Mouse (Mus musculus): ENCODE data around the gene Aar2.
"Not testable (repeated sequence)": the region's sequence is repeated elsewhere in the genome, so short reads cannot be mapped to it uniquely, and the experiment has no call there.

Aar2 gene

DNA sequence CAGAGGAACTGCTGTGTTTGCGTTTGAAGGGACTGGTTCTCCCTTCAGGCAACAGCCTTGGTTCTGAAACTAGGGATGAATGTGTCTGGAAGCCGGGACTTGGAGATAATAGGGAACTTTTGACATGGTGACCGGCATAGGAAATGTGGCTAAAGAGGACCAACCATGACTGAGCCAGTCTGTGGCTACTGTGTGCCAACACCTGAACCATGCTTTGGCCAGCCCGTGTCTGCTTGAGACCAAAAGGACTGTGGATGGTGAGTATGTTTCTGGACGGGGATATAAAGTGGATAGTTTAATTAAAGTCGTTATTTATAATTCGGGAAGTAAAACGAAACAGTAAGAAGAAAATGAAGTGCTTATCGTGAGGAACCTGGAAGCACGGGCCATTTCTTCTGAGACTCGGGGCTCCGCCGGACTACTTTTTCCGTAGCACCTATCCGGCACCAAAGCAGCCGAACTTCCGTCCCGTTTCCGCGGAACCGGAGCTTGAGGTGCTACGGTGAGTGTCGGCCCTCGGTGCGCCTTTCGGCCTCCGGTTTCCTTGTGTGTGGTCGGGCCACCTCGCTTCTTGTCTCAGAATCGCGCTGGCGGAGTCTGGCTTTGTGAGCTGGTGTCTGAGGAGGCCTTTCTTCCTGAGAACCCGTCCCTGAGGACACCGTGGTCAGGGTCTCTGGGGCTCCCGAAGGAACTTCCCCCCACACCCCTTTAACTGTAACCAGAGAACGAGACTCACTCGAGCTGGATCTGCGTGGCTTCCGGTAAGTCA lies at the start of gene Aar2:
Aar2 (plus strand) TSS at position 462 of the 769 bp plus-strand sequence.
- peak; percentile 50 to 77 for DNase-seq (ENCODE audit: low spot score in 2 of 2)

DNA sequence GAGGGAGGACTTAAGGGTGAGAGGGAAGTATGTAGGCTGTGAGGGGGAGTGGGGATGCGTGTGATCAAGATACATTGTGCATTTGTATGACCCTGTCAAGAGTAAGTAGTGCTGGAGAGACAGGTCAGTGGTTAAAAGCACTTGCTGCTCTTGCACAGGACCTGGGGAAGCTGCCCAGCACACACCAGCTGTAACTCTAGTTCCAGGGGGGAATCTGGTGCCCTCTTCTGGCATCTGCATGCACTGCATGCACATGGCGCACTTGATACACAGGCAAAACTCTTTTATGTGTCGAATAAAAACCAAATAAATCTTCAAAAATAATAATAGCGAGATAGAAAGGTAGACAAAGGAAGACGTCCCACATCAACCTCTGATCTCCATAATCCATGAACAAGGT lies 49.5 kb upstream of the Aar2 start:
- peak in 1 of 2 experiments; percentile 56 for DNase-seq (ENCODE audit: low spot score in 2 of 2)

DNA sequence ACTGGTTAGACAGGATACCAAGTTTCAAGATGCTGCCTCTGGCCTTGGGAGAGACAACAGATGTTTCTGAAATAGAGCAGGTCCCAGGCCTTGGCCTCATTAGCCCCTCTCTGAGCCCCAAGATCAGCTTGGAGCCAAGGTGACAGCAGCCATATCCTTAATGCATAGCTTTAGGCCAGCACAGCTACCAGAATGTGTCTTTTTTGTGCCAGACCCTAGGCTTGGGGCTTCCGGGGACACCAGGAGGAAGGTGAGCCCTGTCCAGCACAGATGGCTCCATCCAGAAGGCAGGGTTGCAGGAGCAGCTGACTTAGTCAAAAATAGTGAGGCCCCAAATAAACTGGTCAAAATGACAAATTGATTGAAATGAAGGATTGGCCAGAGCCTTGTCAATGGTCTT lies 46.4 kb upstream of the Aar2 start:
- no peak for DNase-seq (ENCODE audit: low spot score in 2 of 2)

DNA sequence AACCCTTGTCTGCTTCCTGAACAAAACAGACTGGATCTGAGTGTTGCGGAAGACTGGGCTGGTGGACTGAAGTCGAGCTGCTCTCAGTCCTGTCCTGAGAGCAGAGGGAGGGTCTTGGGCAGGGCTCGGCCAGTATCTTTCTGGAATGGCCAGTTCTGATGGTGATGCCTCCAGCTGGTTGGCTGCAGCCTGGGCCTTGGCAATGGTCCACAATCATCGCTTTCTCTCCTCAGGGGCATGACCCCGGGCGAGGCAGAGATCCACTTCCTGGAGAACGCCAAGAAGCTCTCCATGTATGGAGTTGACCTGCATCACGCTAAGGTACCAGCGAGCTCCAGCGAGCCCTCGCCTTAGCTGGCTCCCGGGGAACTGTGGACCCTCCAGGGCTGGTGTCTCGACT lies 41.9 kb upstream of the Aar2 start:
- no peak for DNase-seq (ENCODE audit: low spot score in 2 of 2)

DNA sequence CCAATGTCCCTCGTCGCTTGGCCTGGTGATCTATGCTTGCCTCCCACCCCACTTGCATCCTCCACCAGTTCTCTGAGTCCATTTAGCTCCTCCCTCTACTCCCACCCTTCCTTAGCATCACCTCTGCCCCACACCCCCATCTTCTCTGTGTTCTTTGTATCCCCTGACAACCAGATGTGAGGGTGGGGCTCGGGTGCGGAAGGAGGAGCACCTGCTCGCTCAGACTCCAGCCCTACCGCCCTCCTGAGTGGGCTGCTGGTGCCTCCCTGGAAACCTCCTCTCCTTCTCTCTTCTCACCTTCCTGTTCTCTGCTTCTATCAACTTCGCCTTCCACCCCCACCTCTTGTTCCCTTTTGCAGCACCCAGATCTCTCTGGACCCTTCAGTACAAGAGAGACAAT lies 35.4 kb upstream of the Aar2 start:
- no peak for DNase-seq (ENCODE audit: low spot score in 2 of 2)

DNA sequence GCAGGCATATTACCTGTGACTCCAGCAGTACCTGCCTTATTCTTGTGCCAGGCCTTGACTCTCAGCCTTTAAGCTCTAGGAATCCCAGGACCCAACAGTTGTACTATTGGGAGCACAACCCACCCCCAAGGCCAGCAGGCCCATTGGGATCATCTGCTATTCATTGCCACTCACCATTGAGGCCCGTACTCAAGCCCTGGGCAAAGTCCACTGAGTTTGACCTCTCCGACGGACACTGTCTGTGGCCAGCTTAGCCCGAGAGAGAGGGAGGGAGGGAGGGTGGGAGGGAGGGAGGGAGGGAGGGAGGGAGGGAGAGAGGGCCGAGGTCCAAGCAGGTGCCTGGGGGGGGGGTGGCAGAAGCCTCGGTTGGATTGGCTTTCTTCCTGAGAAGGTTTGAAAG lies 34.8 kb upstream of the Aar2 start:
- DNase-seq (ENCODE audit: low spot score in 2 of 2): no peak

DNA sequence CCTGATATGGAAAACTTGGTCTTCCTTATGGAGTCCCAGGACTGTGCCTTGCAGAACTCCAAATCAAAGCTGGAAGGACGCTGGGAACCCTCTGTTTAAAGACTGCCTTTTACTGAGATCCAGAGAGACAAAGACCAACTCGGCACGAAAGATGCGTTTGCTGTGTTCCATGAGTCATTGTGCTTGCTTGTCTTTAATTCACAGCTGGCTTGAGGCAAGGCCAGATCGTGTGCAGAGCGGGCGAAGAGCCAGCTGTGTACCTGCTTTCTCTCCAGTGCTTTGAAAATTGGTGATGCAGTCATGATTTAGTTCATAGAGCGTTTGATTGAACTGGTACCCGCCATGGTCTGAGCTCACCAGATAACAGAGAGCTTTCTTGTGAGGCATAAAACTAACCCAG lies 32.3 kb upstream of the Aar2 start:
- no peak for DNase-seq (ENCODE audit: low spot score in 2 of 2)

DNA sequence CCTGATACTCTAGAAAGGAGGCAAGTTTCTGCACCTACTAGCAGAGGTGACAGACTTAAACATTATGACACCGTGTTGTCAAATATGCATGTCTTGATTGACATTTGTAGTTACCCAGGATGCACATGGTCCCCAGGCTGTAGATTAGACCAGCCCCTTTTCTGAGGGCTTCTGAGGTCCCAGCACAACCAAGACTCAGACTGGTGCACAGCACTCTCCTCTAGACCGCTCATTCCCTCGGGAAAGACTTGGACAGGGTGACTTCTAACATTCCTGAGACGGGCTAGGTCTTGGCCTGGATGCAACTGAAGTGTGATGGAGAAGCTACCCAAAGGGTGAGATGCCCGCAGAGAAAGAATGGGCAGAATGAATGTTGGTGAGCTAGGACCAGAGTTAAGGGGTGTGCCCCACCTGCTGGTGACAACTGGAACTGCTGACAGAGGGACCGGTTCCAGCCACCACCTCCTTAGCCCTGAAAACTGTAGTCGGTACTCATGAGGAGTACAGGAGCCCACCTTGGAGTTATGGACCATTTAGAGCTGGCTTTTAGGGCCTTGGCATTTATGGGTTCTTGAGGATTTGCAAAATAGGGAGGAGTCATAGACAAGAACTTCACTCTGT lies 31.7 kb upstream of the Aar2 start:
- peak; percentile 57 to 75 for DNase-seq (ENCODE audit: low spot score in 2 of 2)

DNA sequence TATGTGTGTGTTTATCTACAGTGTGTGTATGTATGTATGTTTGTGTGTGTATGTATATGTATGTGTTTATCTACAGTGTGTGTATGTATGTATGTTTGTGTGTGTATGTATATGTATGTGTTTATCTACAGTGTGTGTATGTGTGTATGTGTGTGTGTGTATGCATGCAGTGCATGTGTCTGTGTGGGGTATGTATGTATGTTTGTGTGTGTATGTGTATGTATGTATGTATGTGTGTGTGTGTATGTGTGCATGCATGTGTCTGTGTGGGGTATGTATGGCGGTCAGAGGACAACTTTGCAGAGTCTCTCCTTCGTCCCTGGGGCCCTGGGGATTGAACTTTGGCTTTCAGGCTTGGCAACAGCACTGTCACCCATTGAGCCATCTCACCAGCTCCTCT lies 30.7 kb upstream of the Aar2 start:
- not testable (repeated sequence) for DNase-seq (ENCODE audit: low spot score in 2 of 2)

DNA sequence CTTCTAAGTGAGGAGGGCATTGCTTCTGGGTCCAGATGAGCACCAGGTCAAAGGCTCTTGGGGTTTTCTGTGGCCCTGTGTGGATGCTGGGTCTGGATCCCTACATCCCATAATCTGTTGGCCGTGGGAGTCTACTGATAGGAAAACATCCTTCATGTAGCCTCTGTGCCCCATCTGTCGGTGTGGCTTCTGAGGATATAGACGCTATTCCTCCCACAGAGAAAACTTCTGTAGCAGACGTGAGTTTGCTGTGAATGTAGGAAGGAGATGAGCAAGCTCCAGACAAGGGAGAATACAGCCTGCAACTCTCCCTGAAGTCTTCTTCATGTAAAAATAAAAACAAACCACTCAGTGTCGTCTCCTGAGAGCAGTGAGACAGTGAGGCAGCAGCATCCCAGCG lies 29.1 kb upstream of the Aar2 start:
- no peak for DNase-seq (ENCODE audit: low spot score in 2 of 2)

DNA sequence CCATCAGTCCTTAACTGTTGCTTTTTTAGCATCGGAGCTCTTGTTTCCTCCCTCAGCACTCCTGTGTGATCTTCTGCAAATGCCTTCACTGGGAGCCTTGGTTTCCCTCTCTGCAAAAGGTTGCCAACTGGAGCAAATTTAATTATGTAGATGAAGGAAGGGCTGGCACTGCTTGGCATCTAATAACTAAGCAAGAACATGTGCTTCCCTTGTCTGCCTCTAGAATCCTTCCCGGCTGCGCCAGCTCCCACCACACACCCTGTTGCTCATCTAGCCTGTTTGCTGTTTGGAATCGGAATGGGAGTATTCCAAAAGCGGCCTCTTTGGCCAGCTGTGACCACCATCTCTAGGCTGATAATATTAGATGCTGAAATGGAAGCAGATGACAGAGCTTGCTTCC lies 27.8 kb upstream of the Aar2 start:
- no peak for DNase-seq (ENCODE audit: low spot score in 2 of 2)

DNA sequence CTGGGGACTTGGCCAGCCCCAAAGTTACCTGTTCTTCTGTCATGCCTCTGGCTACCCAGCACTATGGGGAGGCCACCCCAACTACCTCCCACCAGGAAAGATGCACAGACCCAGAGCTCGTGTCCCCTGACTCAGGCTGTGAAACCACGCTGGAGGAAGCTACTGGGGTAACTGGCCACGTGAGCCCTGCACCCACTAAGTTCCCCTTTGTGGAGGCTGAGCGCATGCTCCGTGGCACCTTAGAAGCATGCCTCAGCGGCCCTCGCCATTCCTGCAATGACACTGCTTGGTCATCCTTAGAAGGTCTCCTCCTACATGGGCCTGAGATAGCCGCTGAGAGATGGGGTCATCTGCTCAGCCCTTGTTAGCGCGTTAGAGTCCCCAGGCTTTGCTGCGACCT lies 24.4 kb upstream of the Aar2 start:
- no peak for DNase-seq (ENCODE audit: low spot score in 2 of 2)

DNA sequence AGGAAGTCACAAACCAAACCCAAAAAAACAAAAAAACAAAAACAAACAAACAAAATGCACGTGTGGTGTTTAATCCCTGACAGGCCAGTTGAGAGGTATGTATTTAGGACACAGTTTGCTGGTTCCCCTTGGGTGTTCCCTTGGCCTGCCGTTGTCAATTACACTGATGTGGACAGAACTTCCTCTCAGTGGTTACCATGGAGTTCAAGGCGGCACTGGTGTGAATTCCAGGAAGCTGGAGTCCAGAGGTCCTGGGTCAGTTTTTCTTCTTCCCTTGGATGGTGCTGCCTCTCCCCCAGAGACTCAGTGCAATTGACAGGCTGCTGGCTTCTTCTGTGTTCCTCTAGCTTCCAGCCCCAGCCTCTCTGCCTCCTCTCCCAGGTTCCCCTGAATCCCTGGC lies 23.3 kb upstream of the Aar2 start:
- DNase-seq (ENCODE audit: low spot score in 2 of 2): no peak

DNA sequence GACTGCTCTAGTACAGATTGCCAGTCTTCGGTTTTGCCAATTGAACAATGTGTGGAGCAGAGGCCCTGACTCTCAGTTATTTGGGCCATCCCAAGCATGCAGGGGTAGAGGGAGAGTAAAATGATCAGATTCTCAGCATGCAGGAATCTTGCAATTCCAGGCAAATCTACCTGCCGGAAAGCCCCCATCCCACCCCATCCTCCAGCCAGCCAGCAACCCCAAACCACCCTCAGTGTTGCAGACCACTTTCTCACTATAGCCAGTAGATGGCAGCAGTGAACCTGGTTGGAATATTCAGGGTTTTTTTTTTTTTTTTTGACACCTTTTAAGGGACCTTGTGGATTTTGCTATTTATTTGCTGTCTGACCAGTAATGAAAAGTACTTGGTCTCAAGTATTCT lies 17.7 kb upstream of the Aar2 start:
- no peak for DNase-seq (ENCODE audit: low spot score in 2 of 2)

DNA sequence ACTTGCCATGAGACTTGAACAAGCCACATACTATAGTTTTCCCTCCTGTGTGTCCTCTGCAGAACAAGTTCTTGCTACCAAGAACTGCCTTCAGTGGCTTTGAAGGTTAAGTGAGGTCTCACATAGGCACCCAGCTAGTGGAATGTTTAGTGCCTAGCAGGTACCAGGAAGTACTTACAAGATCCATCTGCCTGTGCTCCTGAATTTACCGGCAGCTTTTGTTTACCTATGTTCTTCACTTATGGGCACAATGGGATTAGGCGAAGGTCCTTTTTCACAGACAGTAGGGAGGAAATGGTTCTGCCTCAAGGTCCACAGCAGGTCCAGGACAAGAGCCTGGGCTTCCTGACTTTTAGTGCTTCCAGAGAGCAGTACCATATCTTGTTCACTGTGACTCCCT lies 14.2 kb upstream of the Aar2 start:
- DNase-seq (ENCODE audit: low spot score in 2 of 2): no peak

DNA sequence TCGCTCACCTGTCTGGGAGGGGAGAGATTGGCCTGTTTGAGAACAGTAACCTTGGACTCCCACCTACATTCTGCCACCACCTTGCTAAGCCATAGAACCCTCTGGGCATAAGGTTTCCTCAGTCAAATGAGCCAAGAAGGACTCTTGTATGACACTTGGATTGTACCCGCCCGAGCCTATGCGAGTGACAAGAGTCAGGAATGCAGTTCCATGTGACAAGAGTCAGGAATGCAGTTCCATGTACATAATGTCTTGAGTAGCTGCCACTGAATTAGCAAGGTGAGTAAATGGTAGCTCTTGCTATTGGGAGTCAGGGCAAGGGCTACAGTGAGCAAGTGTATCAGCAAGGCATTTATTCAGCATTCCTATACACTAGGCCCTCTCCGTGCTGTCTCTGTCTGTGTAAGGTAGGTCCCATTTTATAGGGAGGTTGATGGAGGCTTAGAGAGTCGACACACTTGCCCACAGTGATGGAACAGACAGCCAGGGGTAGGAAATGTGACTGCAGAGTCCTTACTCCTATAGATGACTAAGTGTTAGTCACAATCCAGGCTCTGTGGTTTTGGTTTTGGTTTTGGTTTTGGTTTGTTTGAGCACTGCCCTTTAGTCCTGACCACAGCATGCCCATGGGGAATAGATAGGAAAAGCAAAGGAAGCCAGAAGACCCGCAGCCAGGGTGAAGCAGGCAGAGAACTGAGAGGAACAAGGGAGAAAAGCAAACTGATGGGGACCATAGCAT lies 8.4 kb upstream of the Aar2 start:
- DNase-seq (ENCODE audit: low spot score in 2 of 2): no peak

DNA sequence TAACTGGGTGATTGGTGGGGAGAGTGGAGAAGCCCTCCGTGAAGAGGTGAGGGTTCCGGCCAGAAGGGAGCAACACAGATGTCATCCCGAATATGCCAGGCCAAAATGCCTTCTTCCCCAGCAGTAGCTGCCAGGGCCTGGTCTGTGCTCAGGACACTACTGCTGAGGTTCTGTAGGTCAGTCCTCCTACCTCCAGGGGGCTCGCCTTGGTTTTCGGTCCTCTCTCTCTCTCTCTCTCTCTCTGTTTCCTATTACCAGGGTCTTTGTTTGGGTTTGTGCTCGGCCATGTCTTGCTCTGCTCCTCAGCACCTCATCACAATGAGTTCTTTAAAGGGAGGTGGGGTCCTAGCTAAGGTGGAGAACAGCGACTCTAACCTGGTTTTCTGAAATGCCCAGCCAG lies 6.4 kb upstream of the Aar2 start:
- DNase-seq (ENCODE audit: low spot score in 2 of 2): no peak

DNA sequence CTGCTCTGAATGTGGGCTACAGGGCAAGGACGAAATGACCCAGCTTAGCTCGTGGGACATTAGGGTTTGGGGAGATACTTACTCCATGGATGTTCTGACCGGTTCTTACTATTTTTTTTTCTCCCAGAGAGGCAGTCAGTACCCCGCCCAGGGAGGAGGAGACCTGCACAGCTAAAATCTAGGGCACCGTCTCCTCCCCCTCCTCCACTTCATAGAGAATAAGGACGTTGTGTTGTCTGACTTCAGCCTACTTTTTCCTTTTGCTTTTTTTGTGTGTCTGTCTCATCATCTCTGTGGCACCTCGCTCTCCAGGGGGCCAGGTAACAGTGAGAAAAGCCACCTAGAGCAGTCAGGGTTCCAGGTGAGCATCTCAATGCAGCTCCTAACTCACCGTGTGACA lies 5.0 kb upstream of the Aar2 start:
- DNase-seq (ENCODE audit: low spot score in 2 of 2): no peak

DNA sequence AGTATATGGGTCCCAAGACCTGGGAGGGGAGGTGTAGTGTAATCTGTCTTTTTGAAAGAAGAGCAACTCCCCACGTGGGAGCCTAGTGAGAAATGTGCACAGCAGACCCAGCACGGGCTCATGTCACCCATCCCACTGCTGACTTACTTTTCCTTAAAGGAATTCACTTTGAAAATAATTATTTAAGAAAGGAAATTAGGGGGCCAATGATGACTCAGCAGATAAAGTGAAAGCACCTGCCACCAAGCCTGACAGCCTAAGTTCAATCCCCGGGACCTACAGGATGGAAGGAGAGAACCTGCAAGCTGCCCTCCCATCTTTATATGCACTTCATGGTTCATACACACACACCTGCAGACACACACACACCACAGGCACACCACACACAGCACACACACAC lies 3.6 kb upstream of the Aar2 start:
- DNase-seq (ENCODE audit: low spot score in 2 of 2): no peak

DNA sequence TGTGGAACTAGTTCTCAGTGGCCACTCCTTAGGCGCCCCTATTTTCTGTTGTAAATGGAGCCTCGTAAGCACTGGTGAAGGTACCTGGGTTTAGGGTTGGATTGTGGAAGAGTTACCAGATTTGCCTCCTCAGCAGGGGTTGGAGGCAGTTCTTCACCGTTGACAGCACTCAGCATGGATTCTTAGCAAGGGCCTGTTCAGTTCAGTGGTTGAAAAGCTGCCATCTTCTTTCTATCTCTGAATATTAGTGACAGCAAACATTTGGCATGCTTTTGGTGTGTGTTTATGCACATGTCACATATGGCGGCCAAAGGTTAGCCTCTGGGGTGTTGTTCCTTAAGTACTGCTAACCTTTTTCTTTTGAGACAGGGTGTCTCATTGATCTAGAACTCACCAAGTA lies 5.0 kb downstream of the Aar2 start:
- no peak for DNase-seq (ENCODE audit: low spot score in 2 of 2)

DNA sequence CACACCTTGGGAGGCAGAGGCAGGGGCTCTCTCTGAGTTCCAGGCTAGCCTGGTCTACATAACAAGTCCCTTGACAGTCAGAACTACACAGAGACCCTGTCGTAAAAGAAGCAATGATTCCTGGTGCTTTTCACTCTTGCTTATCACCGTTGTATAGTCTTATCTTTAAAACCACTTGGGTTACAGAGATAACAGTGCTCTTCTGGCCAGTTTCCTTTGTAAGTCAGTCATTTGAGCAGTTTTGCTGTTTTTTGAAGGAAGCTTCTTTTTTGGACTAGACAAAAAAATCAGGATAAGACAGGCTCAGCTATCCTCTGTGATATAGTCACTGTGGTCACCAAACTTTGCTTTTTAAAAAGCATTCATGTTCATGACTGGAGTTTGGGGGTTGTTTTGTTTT lies 14.4 kb downstream of the Aar2 start:
- no peak for DNase-seq (ENCODE audit: low spot score in 2 of 2)

DNA sequence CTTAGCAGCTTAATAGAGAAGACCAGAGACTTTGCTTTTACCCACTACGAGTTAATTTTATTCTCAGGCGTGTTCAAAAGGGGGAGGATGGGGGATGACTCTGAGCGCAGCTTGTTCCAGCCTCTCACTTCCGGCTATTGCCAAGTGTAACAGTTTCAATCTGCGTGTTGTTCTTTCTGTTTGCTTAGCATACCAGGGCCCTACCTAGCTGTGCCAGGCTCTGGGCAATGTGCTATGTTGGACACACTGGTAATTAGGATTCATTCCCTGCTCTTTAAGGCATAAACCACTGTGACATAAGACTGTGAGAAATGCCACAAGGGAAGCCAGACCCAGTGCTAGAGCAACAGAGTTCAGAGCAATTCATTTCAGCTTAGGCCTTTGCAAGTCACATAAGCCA lies 16.2 kb downstream of the Aar2 start:
- no peak for DNase-seq (ENCODE audit: low spot score in 2 of 2)

DNA sequence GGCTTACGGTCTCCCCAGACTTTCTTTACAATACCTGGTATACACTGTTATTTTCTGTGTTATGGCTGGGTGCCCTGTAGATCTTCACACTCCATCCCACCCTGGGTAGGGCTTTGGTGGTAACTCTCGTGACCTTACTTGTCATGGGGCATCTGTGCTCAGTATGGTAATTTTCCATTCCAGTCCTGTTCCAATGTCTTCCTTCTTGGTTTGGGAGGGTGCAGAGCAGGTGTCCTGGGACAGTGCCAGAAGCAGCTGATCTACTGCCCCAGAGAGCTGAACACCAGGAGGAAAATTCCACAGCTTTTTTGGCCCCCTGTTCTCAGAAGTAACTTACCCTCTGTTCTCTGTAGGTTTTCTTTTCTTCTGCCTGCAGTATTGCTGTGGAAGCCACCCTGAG lies 19.1 kb downstream of the Aar2 start:
- no peak for DNase-seq (ENCODE audit: low spot score in 2 of 2)
